Mouse (Mus musculus) liver, postnatal 0 days (tissue): Measurements from ENCODE around the gene Atg3.

Experiments used
- CTCF ChIP-seq: sonication (generic); IDR thresholded peaks from 2 replicates; pipeline ENCODE4 v1.5.1; 2016; ENCODE audit warnings: antibody characterized with exemption, low read depth
- EP300 ChIP-seq: IDR thresholded peaks from 2 replicates; pipeline ENCODE4 v1.6.1; 2016; ENCODE audit warnings: antibody characterized with exemption, low read depth, mild to moderate bottlenecking

DNA sequence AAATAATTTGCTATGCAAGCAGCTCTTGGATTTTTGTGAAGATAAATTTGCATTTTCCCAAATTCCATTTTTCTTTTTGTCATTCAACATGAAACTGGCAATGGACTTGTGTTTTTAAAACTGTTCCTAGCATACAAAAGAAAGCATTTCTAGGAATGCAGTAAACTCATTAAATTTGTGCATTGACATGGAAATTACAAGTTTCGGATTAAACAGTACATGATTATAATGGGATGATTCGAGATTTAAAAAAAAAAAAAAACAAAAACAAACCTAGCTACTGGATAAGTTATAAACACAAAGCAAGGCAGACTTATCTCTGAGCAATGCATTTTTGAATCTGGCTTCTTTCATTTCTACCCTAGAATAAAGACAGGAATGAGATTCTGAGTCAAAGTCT lies 63.4 kb downstream of the Atg3 start:
- TF ChIP-seq EP300 (no peak), CTCF (no peak)
